Mouse (Mus musculus) hindbrain, embryonic 14.5 days (tissue): ENCODE data around the gene Lrrtm3. TPM values are rescaled to one million over a fixed set of nuclear protein-coding genes. Genes with fewer than 3 reads are reported as not detected.

Experiments used
- ATAC-seq: fragments of 200-750 bp; cut with Nextera tagmentation; 2 replicates; pipeline ENCODE4 v1.8.0; 2017; ENCODE audit warnings: moderate number of reproducible peaks, mild to moderate bottlenecking, moderate TSS enrichment, moderate library complexity; ENCODE audit not compliant: low FRiP score
- DNase-seq: peaks from one replicate; pipeline ENCODE4 v3.0.0-alpha.2; 2015; ENCODE audit warnings: low spot score
- H3K27ac ChIP-seq: fragments of 300-500 bp; sonication (generic); 2 replicates; pipeline ENCODE4 v1.5.1; 2014; ENCODE audit warnings: mild to moderate bottlenecking, moderate library complexity
- H3K27me3 ChIP-seq: fragments of 300-500 bp; sonication (generic); 2 replicates; pipeline ENCODE4 v1.6.1; 2014; ENCODE audit warnings: mild to moderate bottlenecking, low read length, mixed read lengths; ENCODE audit not compliant: control insufficient read depth, insufficient read depth
- H3K36me3 ChIP-seq: fragments of 300-500 bp; sonication (generic); replicated peaks from 2 replicates; pipeline ENCODE4 v1.6.1; 2014; ENCODE audit not compliant: control insufficient read depth, insufficient read depth
- H3K4me1 ChIP-seq: fragments of 300-500 bp; sonication (generic); replicated peaks from 2 replicates; pipeline ENCODE4 v1.6.1; 2014; ENCODE audit warnings: antibody characterized with exemption, low read length, mixed read lengths; ENCODE audit not compliant: control insufficient read depth, insufficient read depth
- H3K4me2 ChIP-seq: fragments of 300-500 bp; sonication (generic); replicated peaks from 2 replicates; pipeline ENCODE4 v1.6.1; 2014; ENCODE audit warnings: mild to moderate bottlenecking, moderate library complexity
- H3K4me3 ChIP-seq: fragments of 300-500 bp; sonication (generic); replicated peaks from 2 replicates; pipeline ENCODE4 v1.5.1; 2014; ENCODE audit warnings: mild to moderate bottlenecking, low read length
- H3K9ac ChIP-seq: fragments of 300-500 bp; sonication (generic); 2 replicates; pipeline ENCODE4 v1.6.1; 2014
- H3K9me3 ChIP-seq: fragments of 300-500 bp; sonication (generic); 2 replicates; pipeline ENCODE4 v1.6.1; 2016; ENCODE audit warnings: low read length; ENCODE audit not compliant: control insufficient read depth
- WGBS: fragments of 180-500 bp; shearing (Covaris S2); extraction: QIAGEN DNeasy Blood & Tissue Kit; methylation state at CpG from one replicate; pipeline ENCODE4 v1.1.7; 2014; 5-methylcytosine and 5-hydroxymethylcytosine counted together
- polyA plus RNA-seq: library from polyadenylated mRNA; unstranded; fragments of >200 nt; fragmentation: Nextera tagmentation; extraction: Ambion mirVana; gene quantifications from 2 replicates; pipeline ENCODE4 v1.2.1, GENCODE M21; 2014

Lrrtm3 gene
- polyA plus RNA-seq, 1 experiment from 2014 or later: 37.2 TPM

- H3K9me3 ChIP-seq: no peaks in the 10 kb centered on the region
- H3K4me3 ChIP-seq: no peak overlapping the region
- H3K4me2 ChIP-seq: no peak overlapping the region
- no peak overlapping the region for H3K27ac ChIP-seq
- H3K4me1 ChIP-seq: no peaks in the 10 kb centered on the region
- WGBS: 76% methylated on average over 9 of the region's 9 CpGs
- H3K36me3 ChIP-seq: no peaks in the 10 kb centered on the region
- no peaks in the 10 kb centered on the region for H3K27me3 ChIP-seq
- ATAC-seq (no peak), DNase-seq (no peak)
- H3K9ac ChIP-seq: no peak overlapping the region
These were observed 88.1 kb downstream of the Lrrtm3 start for GRCm38 (mm10) chr10:64001996-64002395.

DNA sequence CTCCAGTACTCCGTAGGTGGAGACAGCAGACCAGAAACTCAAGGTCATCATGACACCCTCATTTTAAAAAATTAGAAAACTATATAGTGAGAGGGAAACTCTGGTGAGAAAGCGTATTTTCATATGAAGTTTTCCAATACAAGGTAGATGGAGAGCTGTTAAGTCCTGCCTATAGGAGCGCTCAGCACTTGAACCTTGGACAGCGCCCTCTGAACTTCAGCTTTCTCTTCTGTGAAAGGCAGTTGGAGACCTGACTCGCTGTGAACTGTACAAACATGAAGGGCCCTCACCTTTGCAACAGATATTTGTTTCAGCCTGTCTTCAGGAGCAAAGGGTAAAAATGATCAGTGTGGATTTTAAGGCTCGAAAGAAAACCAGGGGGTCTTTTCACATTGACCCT lies 88.5 kb downstream of the Lrrtm3 start:
- Histone ChIP-seq H3K4me1 (no peaks in the 10 kb centered on the region), H3K9me3 (no peaks in the 10 kb centered on the region), H3K27me3 (no peaks in the 10 kb centered on the region), H3K4me3 (no peak overlapping the region), H3K27ac (no peak overlapping the region), H3K4me2 (no peak overlapping the region), H3K36me3 (no peaks in the 10 kb centered on the region), H3K9ac (no peak overlapping the region)
- ATAC-seq (no peak), DNase-seq (no peak)
- 80% methylated on average over 6 of the region's 6 CpGs for WGBS

- 89% methylated on average over 5 of the region's 5 CpGs for WGBS
- DNase-seq (no peak), ATAC-seq (no peak)
- Histone ChIP-seq H3K9me3 (no peaks in the 10 kb centered on the region), H3K4me3 (no peak overlapping the region), H3K4me1 (no peaks in the 10 kb centered on the region), H3K36me3 (no peaks in the 10 kb centered on the region), H3K27me3 (no peaks in the 10 kb centered on the region), H3K4me2 (no peak overlapping the region), H3K9ac (no peak overlapping the region), H3K27ac (no peak overlapping the region)
These were observed 95.8 kb downstream of the Lrrtm3 start for GRCm38 (mm10) chr10:63994251-63994650.

- ATAC-seq: no peak
- H3K9me3 ChIP-seq: no peaks in the 10 kb centered on the region
- 78% methylated on average over 4 of the region's 4 CpGs for WGBS
- H3K4me3 ChIP-seq: no peak overlapping the region
- H3K36me3 ChIP-seq: no peaks in the 10 kb centered on the region
- H3K27me3 ChIP-seq: no peaks in the 10 kb centered on the region
- DNase-seq: no peak
- no peaks in the 10 kb centered on the region for H3K4me1 ChIP-seq
- no peak overlapping the region for H3K27ac ChIP-seq
- H3K4me2 ChIP-seq: no peak overlapping the region
- no peak overlapping the region for H3K9ac ChIP-seq
These were observed 104.5 kb downstream of the Lrrtm3 start for GRCm38 (mm10) chr10:63985576-63985975.

- peaks cover 21% of the 10 kb centered on the region for H3K4me1 ChIP-seq
- no peak overlapping the region for H3K4me3 ChIP-seq
- H3K4me2 ChIP-seq: no peak overlapping the region
- ATAC-seq (no peak), DNase-seq (no peak)
- H3K9ac ChIP-seq: no peak overlapping the region
- H3K27me3 ChIP-seq: no peaks in the 10 kb centered on the region
- H3K36me3 ChIP-seq: no peaks in the 10 kb centered on the region
- no peaks in the 10 kb centered on the region for H3K9me3 ChIP-seq
- H3K27ac ChIP-seq: no peak overlapping the region
- 85% methylated on average over 2 of the region's 2 CpGs for WGBS
These were observed 110.7 kb downstream of the Lrrtm3 start for GRCm38 (mm10) chr10:63979410-63979809.

GRCm38 (mm10) chr10:63978969-63979368 lies 111.1 kb downstream of the Lrrtm3 start:
- no peak overlapping the region for H3K4me3 ChIP-seq
- ATAC-seq (peak; percentile 13; the same call in 1 of the 2 replicates), DNase-seq (no peak)
- H3K36me3 ChIP-seq: no peaks in the 10 kb centered on the region
- WGBS: 76% methylated on average over 5 of the region's 5 CpGs
- H3K4me1 ChIP-seq: peaks cover 21% of the 10 kb centered on the region
- peak overlapping the region; percentile 82; the same call in 1 of the 2 replicates for H3K27ac ChIP-seq
- H3K4me2 ChIP-seq: peak overlapping the region; percentile 57
- H3K27me3 ChIP-seq: no peaks in the 10 kb centered on the region
- H3K9ac ChIP-seq: no peak overlapping the region
- no peaks in the 10 kb centered on the region for H3K9me3 ChIP-seq

- Histone ChIP-seq H3K4me2 (peak overlapping the region; percentile 57), H3K36me3 (no peaks in the 10 kb centered on the region), H3K9ac (peak overlapping the region; percentile 44), H3K27ac (peak overlapping the region; percentile 82), H3K27me3 (no peaks in the 10 kb centered on the region), H3K4me3 (peak overlapping the region; percentile 23), H3K9me3 (no peaks in the 10 kb centered on the region), H3K4me1 (peaks cover 21% of the 10 kb centered on the region)
- WGBS: 16% methylated on average over 3 of the region's 3 CpGs
- peak; percentile 61 for DNase-seq
- ATAC-seq: peak; percentile 90
These were observed 111.5 kb downstream of the Lrrtm3 start for GRCm38 (mm10) chr10:63978535-63978934.

DNA sequence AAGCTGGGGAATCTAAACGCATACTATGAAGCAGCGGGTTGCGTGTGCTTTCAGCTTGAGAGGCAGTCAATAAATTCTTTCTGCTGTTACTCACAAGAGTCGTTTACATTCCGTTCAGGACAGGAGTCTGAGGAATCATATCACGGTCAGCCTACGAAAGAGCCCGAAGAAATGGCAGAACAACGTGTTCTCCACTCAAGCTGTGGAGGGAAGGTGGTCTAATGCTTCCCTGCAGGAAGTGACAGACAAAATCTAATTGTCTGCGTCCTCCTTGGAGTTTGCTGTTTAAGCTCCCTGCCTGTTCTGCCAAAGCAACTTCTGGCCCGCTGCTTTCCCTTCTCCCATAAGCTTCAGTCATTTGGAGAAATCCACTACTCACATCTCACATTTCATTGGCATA lies 112.0 kb downstream of the Lrrtm3 start:
- no peaks in the 10 kb centered on the region for H3K9me3 ChIP-seq
- no peaks in the 10 kb centered on the region for H3K27me3 ChIP-seq
- no peaks in the 10 kb centered on the region for H3K36me3 ChIP-seq
- peak overlapping the region; percentile 82 for H3K27ac ChIP-seq
- WGBS: 12% methylated on average over 11 of the region's 11 CpGs
- H3K4me3 ChIP-seq: peak overlapping the region; percentile 23
- DNase-seq (peak; percentile 47), ATAC-seq (peak; percentile 44; the same call in 1 of the 2 replicates)
- peak overlapping the region; percentile 57 for H3K4me2 ChIP-seq
- peaks cover 21% of the 10 kb centered on the region for H3K4me1 ChIP-seq
- H3K9ac ChIP-seq: peak overlapping the region; percentile 44

DNA sequence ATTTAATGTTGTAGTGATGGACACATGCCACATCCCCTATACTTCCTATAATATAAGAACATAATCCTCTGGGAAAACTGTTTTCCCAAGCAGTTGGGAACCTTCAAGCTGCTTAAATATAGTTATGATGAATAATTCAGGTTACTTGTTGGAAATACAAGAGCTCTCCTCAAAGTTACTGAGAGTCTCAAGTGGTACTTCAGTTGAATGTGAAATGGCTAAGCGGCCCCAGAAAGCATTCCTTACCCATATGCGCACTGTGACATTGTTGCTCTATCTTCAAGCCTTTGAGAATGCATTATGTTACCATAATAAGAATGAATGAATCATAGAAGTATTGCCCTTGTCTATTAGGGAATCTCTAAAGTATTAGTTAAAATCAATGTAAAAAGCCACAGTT lies 117.8 kb downstream of the Lrrtm3 start:
- Histone ChIP-seq H3K4me1 (peaks cover 4% of the 10 kb centered on the region), H3K9ac (no peak overlapping the region), H3K9me3 (no peaks in the 10 kb centered on the region), H3K27me3 (no peaks in the 10 kb centered on the region), H3K36me3 (no peaks in the 10 kb centered on the region), H3K4me2 (no peak overlapping the region), H3K27ac (no peak overlapping the region), H3K4me3 (no peak overlapping the region)
- WGBS: 94% methylated on average over 2 of the region's 2 CpGs
- no peak for DNase-seq
- no peak for ATAC-seq

- H3K9me3 ChIP-seq: no peaks in the 10 kb centered on the region
- no peak for DNase-seq
- H3K27me3 ChIP-seq: no peaks in the 10 kb centered on the region
- peak; percentile 76 for ATAC-seq
- H3K4me2 ChIP-seq: no peak overlapping the region
- WGBS: 6% methylated on average over 6 of the region's 7 CpGs
- H3K36me3 ChIP-seq: no peaks in the 10 kb centered on the region
- H3K4me1 ChIP-seq: no peaks in the 10 kb centered on the region; the same call in 1 of the 2 replicates
- no peak overlapping the region for H3K4me3 ChIP-seq
- no peak overlapping the region for H3K9ac ChIP-seq
- no peak overlapping the region for H3K27ac ChIP-seq
These were observed 135.7 kb downstream of the Lrrtm3 start for GRCm38 (mm10) chr10:63954308-63954930.
